In the genomic region with DNA sequence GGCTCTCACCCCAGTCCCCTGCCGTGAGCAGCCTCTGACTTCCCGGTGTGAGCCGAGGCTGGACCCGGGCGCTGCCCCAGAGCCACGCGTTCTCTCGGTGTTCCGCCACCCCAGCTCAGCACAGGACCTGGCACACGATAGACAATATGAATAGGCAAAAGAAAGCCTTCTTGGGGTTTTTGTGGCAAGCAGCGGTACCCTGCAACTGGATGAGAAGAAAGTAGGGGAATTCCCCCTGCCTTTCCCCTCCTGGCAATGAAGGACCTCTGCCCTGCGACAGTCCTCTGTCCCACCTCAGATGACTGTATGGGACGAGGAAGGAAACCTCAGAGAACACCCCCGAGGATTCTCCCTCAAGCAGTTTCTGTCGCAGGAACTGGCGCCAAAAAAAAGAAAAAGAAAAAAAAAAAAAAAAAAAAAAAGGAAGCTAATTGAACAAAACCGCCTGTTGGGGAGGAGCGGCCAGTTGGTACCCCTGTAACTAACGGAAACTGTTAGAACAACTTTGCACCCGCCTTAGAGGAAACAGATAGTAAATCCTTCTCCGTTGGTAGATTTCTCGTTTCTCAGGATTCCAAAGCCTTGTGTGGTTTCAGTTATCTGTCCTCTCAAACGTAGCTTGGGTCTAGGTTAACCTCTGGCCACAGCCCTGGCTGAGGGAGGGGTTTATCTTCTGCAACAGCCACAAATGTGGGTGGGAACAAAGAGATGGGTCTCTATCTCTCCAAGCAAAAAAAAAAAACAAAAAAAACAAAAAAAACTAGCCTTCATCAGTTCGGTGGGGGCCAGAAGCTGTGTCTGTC, we compare ENCODE assay signal across 8 mouse cellular contexts. TPM values are rescaled to one million over a fixed set of nuclear protein-coding genes. Genes with fewer than 3 reads are reported as not detected.
DNase-seq lines count a peak whose midpoint lies in the region; ATAC-seq and TF ChIP-seq lines count a peak whose summit lies in the region.

No protein-coding gene starts in this region.

- no peaks in the 10 kb centered on the region for H3K9me3 ChIP-seq in heart, embryonic 13.5 days
- H3K9me3 ChIP-seq in megakaryocyte, embryonic 14.5 days: no peaks in the 10 kb centered on the region; the same call in 1 of the 2 replicates

- no peak for TF ChIP-seq CTCF in testis, adult 2 months (IDR thresholded peaks at IDR 0.05; ENCODE audit: control insufficient read depth, insufficient read depth, insufficient replicate concordance, low read depth, low read length)

- intact Hi-C loops in left cerebral cortex, postnatal 10 days (cut with DNase I): loop anchor here (2.0 to 5.0 kb wide), 2 partner anchors 80 to 139 kb away; no protein-coding TSS in a partner anchor

- no peak; the same call in 1 of the 2 replicates for TF ChIP-seq POLR2A in testis, adult 2 months (IDR thresholded peaks at IDR 0.05; ENCODE audit: control insufficient read depth, low read depth, low read length)

- peak overlapping the region; percentile 78 for H3K4me2 ChIP-seq in heart, embryonic 13.5 days

- peak overlapping the region; percentile 98 for H3K27ac ChIP-seq in testis, adult 2 months (ENCODE audit: control insufficient read depth, insufficient read depth, low read depth, low read length)
- peak overlapping the region; percentile 100 for H3K27ac ChIP-seq in heart, embryonic 13.5 days (replicated peaks)

- no peak for DNase-seq in testis, postnatal 10 days (ENCODE audit: low spot score)
- DNase-seq in c-Kit-positive CD71-positive TER-119-negative erythroid progenitor cells, embryonic 14.5 days (ENCODE audit: low read depth): peak; percentile 82
- peak; percentile 74 for DNase-seq in kidney, postnatal 14 days
- DNase-seq in thymus, postnatal 0 days (ENCODE audit: low spot score): peak; percentile 67
- no peak for DNase-seq in left cerebral cortex, postnatal 10 days (ENCODE audit: extremely low spot score in 1 of 2, low spot score in 2 of 2)

- H3K4me1 ChIP-seq in testis, adult 2 months (ENCODE audit: control insufficient read depth, insufficient read depth, low read length): peaks cover 24% of the 10 kb centered on the region
- peaks cover 68% of the 10 kb centered on the region for H3K4me1 ChIP-seq in heart, embryonic 13.5 days
- H3K4me1 ChIP-seq in megakaryocyte, embryonic 14.5 days: peaks cover 77% of the 10 kb centered on the region

- no peaks in the 10 kb centered on the region; the same call in 1 of the 2 replicates for H3K36me3 ChIP-seq in testis, adult 2 months (ENCODE audit: control insufficient read depth, insufficient read depth, low read length)
- peaks cover 10% of the 10 kb centered on the region for H3K36me3 ChIP-seq in heart, embryonic 13.5 days
- peaks cover 28% of the 10 kb centered on the region for H3K36me3 ChIP-seq in megakaryocyte, embryonic 14.5 days (replicated peaks; ENCODE audit: low read length)

- no peaks in the 10 kb centered on the region for H3K27me3 ChIP-seq in testis, adult 2 months (ENCODE audit: control insufficient read depth, insufficient read depth, low read length)
- H3K27me3 ChIP-seq in heart, embryonic 13.5 days (replicated peaks): no peaks in the 10 kb centered on the region
- H3K27me3 ChIP-seq in megakaryocyte, embryonic 14.5 days (replicated peaks): peaks cover 3% of the 10 kb centered on the region

- 2% methylated on average over 24 of the region's 24 CpGs for WGBS in heart, embryonic 13.5 days

- peak overlapping the region; percentile 99 for H3K4me3 ChIP-seq in testis, adult 2 months (ENCODE audit: control insufficient read depth, low read depth, low read length)
- peak overlapping the region; percentile 76 for H3K4me3 ChIP-seq in heart, embryonic 13.5 days
- H3K4me3 ChIP-seq in megakaryocyte, embryonic 14.5 days (replicated peaks): peak overlapping the region; percentile 99

- no peak for ATAC-seq in heart, embryonic 13.5 days (ENCODE audit: extremely low read depth, insufficient number of reproducible peaks, low FRiP score, low TSS enrichment)

- peak overlapping the region; percentile 95 for H3K9ac ChIP-seq in heart, embryonic 13.5 days

RNA-seq across cellular contexts. Expression of a gene that starts 0.6 kb away (rescaled TPM):
- polyA plus RNA-seq in testis, adult 2 months (2012; rRNA removed): 8.7 and 8.9 TPM in 2 replicates
- polyA plus RNA-seq in heart, embryonic 13.5 days (2015; fragmentation: Nextera tagmentation; extraction: Ambion mirVana): 12.8 and 15.7 TPM in 2 replicates
- 9.8 and 12.4 TPM in 2 replicates for polyA plus RNA-seq in megakaryocyte, embryonic 14.5 days (2012; ENCODE audit: insufficient read depth, low replicate concordance)
- 18.6 and 19.4 TPM in 2 replicates for polyA plus RNA-seq in thymus, postnatal 0 days (2015; fragmentation: Nextera tagmentation; extraction: Ambion mirVana)
- total RNA-seq in left cerebral cortex, postnatal 10 days (2021): 10 to 100 TPM in 1 of 2 experiments, 1 to 10 TPM in 1; 8.8 to 10.1 TPM

RNA-seq across cellular contexts. Expression of a gene that starts 23.1 kb away (rescaled TPM):
- 4.2 and 4.5 TPM in 2 replicates for polyA plus RNA-seq in testis, adult 2 months (2012; rRNA removed)
- polyA plus RNA-seq in heart, embryonic 13.5 days (2015; fragmentation: Nextera tagmentation; extraction: Ambion mirVana): 1.5 and 1.6 TPM in 2 replicates
- polyA plus RNA-seq in megakaryocyte, embryonic 14.5 days (2012; ENCODE audit: insufficient read depth, low replicate concordance): 53.7 and 98.5 TPM in 2 replicates
- polyA plus RNA-seq in thymus, postnatal 0 days (2015; fragmentation: Nextera tagmentation; extraction: Ambion mirVana): 6.7 and 10.5 TPM in 2 replicates
- total RNA-seq in left cerebral cortex, postnatal 10 days (2021): 10 to 100 TPM; 31.8 to 34.1 TPM

Comparison
In these comparisons a context has a peak if more than half of its experiments do, and no peak if none do; other contexts are left out.
1. DNase-seq: peak in c-Kit-positive CD71-positive TER-119-negative erythroid progenitor cells, embryonic 14.5 days (single experiment), kidney, postnatal 14 days (single experiment) and thymus, postnatal 0 days (single experiment); none in testis, postnatal 10 days (single experiment) and left cerebral cortex, postnatal 10 days (0 of 2).
2. Peak in every context shown above with its lines, with median percentiles within 50 percentile points of each other: H3K4me3 ChIP-seq.